Mouse (Mus musculus) liver, embryonic 11.5 days (tissue): ENCODE measurements around the gene Zbtb32. TPM values are rescaled to one million over a fixed set of nuclear protein-coding genes. Genes with fewer than 3 reads are reported as not detected.

Source experiments
- ATAC-seq: fragments of 200-750 bp; cut with Nextera tagmentation; replicated peaks from 2 replicates; pipeline ENCODE4 v1.8.0; 2017; ENCODE audit warnings: moderate number of reproducible peaks, mild to moderate bottlenecking, moderate TSS enrichment, moderate library complexity; ENCODE audit not compliant: low FRiP score
- DNase-seq: peaks from one replicate; pipeline ENCODE4 v3.0.0-alpha.2; 2017; ENCODE audit warnings: low spot score
- H3K27ac ChIP-seq: fragments of 300-500 bp; sonication (generic); 2 replicates; pipeline ENCODE4 v1.5.1; 2014; ENCODE audit warnings: mild to moderate bottlenecking, low read depth, low read length, control low read depth
- H3K27me3 ChIP-seq: fragments of 300-500 bp; sonication (generic); replicated peaks from 2 replicates; pipeline ENCODE4 v1.6.1; 2014; ENCODE audit warnings: low read length, mixed read lengths; ENCODE audit not compliant: control insufficient read depth, insufficient read depth
- H3K36me3 ChIP-seq: fragments of 300-500 bp; sonication (generic); 2 replicates; pipeline ENCODE4 v1.6.1; 2014; ENCODE audit warnings: mild to moderate bottlenecking, low read length, moderate library complexity, mixed read lengths; ENCODE audit not compliant: control insufficient read depth, insufficient read depth
- H3K4me1 ChIP-seq: fragments of 300-500 bp; sonication (generic); replicated peaks from 2 replicates; pipeline ENCODE4 v1.6.1; 2014; ENCODE audit warnings: low read length, mixed read lengths; ENCODE audit not compliant: control insufficient read depth, insufficient read depth
- H3K4me2 ChIP-seq: fragments of 300-500 bp; sonication (generic); 2 replicates; pipeline ENCODE4 v1.6.1; 2014; ENCODE audit warnings: mild to moderate bottlenecking, control low read depth, moderate library complexity
- H3K4me3 ChIP-seq: fragments of 300-500 bp; sonication (generic); 2 replicates; pipeline ENCODE4 v1.5.1; 2014; ENCODE audit warnings: low read depth, low read length, control low read depth
- H3K9ac ChIP-seq: fragments of 300-500 bp; sonication (generic); 2 replicates; pipeline ENCODE4 v1.6.1; 2014; ENCODE audit warnings: low read depth, low read length, control low read depth
- H3K9me3 ChIP-seq: fragments of 300-500 bp; sonication (generic); 2 replicates; pipeline ENCODE4 v1.6.1; 2016; ENCODE audit warnings: low read length, inconsistent platforms, mixed read lengths; ENCODE audit not compliant: control insufficient read depth
- WGBS: fragments of 180-500 bp; shearing (Covaris S2); extraction: QIAGEN DNeasy Blood & Tissue Kit; methylation state at CpG from one replicate; pipeline ENCODE4 v1.1.7; 2014; 5-methylcytosine and 5-hydroxymethylcytosine counted together
- polyA plus RNA-seq: library from polyadenylated mRNA; unstranded; fragments of >200 nt; fragmentation: Nextera tagmentation; extraction: Ambion mirVana; gene quantifications from 2 replicates; pipeline ENCODE4 v1.2.1, GENCODE M21; 2014

Zbtb32 gene
- polyA plus RNA-seq, 1 experiment from 2014 or later, result 0.25 TPM

GRCm38 (mm10) chr7:30587842-30588667 lies 10.7 kb downstream of the Zbtb32 start:
- peak; percentile 27 for ATAC-seq
- Histone ChIP-seq H3K27ac (peak overlapping the region; percentile 91), H3K9ac (peak overlapping the region; percentile 99), H3K4me3 (peak overlapping the region; percentile 96), H3K36me3 (peaks cover 27% of the 10 kb centered on the region), H3K27me3 (no peaks in the 10 kb centered on the region), H3K4me1 (peaks cover 11% of the 10 kb centered on the region), H3K4me2 (peak overlapping the region; percentile 83), H3K9me3 (no peaks in the 10 kb centered on the region)
- WGBS, result under 1% methylated on average over 52 of the region's 67 CpGs
- DNase-seq, result peak; percentile 62

- peak overlapping the region; percentile 83 for H3K4me2 ChIP-seq
Measured at GRCm38 (mm10) chr7:30586455-30587020, 12.2 kb downstream of the Zbtb32 start.

GRCm38 (mm10) chr7:30585170-30585569 lies 13.5 kb downstream of the Zbtb32 start:
- ATAC-seq, result no peak
- H3K36me3 ChIP-seq, result peaks cover 48% of the 10 kb centered on the region

More at GRCm38 (mm10) chr7:30586455-30587020, 12.2 kb downstream of the Zbtb32 start:
- Histone ChIP-seq H3K36me3 (peaks cover 36% of the 10 kb centered on the region), H3K4me1 (peaks cover 11% of the 10 kb centered on the region), H3K9me3 (no peaks in the 10 kb centered on the region), H3K9ac (no peak overlapping the region), H3K27ac (no peak overlapping the region), H3K27me3 (no peaks in the 10 kb centered on the region), H3K4me3 (peak overlapping the region; percentile 96; the same call in 1 of the 2 replicates)
- no peak for ATAC-seq
- DNase-seq, result no peak
- 90% methylated on average over 28 of the region's 28 CpGs for WGBS

GRCm38 (mm10) chr7:30584339-30584738 lies 14.4 kb downstream of the Zbtb32 start:
- no peak for DNase-seq
- Histone ChIP-seq H3K9me3 (no peaks in the 10 kb centered on the region), H3K27me3 (no peaks in the 10 kb centered on the region), H3K9ac (no peak overlapping the region), H3K36me3 (peaks cover 56% of the 10 kb centered on the region), H3K4me2 (no peak overlapping the region), H3K4me1 (peaks cover 5% of the 10 kb centered on the region), H3K4me3 (no peak overlapping the region), H3K27ac (no peak overlapping the region)
- ATAC-seq, result no peak
- 95% methylated on average over 10 of the region's 10 CpGs for WGBS

More at GRCm38 (mm10) chr7:30585170-30585569, 13.5 kb downstream of the Zbtb32 start:
- H3K4me2 ChIP-seq, result no peak overlapping the region
- H3K9ac ChIP-seq, result no peak overlapping the region
- H3K27me3 ChIP-seq, result no peaks in the 10 kb centered on the region
- WGBS, result 94% methylated on average over 7 of the region's 7 CpGs
- H3K4me3 ChIP-seq, result no peak overlapping the region
- H3K27ac ChIP-seq, result no peak overlapping the region
- no peak for DNase-seq
- H3K9me3 ChIP-seq, result no peaks in the 10 kb centered on the region
- H3K4me1 ChIP-seq, result peaks cover 11% of the 10 kb centered on the region

GRCm38 (mm10) chr7:30581547-30581946 lies 17.2 kb downstream of the Zbtb32 start:
- no peak overlapping the region for H3K4me3 ChIP-seq
- H3K4me1 ChIP-seq, result no peaks in the 10 kb centered on the region
- no peak for DNase-seq
- no peaks in the 10 kb centered on the region for H3K9me3 ChIP-seq
- no peak overlapping the region for H3K4me2 ChIP-seq
- no peak overlapping the region for H3K27ac ChIP-seq
- no peaks in the 10 kb centered on the region for H3K27me3 ChIP-seq
- ATAC-seq, result no peak
- H3K36me3 ChIP-seq, result peaks cover 76% of the 10 kb centered on the region
- H3K9ac ChIP-seq, result no peak overlapping the region
- WGBS, result 94% methylated on average over 16 of the region's 16 CpGs

- Histone ChIP-seq H3K36me3 (peaks cover 84% of the 10 kb centered on the region), H3K9me3 (no peaks in the 10 kb centered on the region), H3K27ac (no peak overlapping the region), H3K9ac (no peak overlapping the region), H3K4me1 (no peaks in the 10 kb centered on the region), H3K27me3 (no peaks in the 10 kb centered on the region), H3K4me3 (no peak overlapping the region), H3K4me2 (no peak overlapping the region)
- ATAC-seq, result 0 out of 2 replicates have a peak, but pooled peaks have one; percentile 22
- no peak for DNase-seq
- 93% methylated on average over 8 of the region's 8 CpGs for WGBS
Measured at GRCm38 (mm10) chr7:30579950-30580349, 18.8 kb downstream of the Zbtb32 start.

GRCm38 (mm10) chr7:30572969-30573368 lies 25.7 kb downstream of the Zbtb32 start:
- Histone ChIP-seq H3K4me2 (no peak overlapping the region; the same call in 1 of the 2 replicates), H3K36me3 (peaks cover 81% of the 10 kb centered on the region), H3K27ac (no peak overlapping the region), H3K9ac (no peak overlapping the region), H3K27me3 (no peaks in the 10 kb centered on the region), H3K9me3 (no peaks in the 10 kb centered on the region), H3K4me3 (no peak overlapping the region), H3K4me1 (peaks cover 10% of the 10 kb centered on the region)
- ATAC-seq (no peak), DNase-seq (no peak)
- WGBS, result 78% methylated on average over 2 of the region's 2 CpGs

- Histone ChIP-seq H3K36me3 (peaks cover 78% of the 10 kb centered on the region), H3K27ac (no peak overlapping the region), H3K4me1 (peaks cover 10% of the 10 kb centered on the region), H3K4me2 (no peak overlapping the region; the same call in 1 of the 2 replicates), H3K4me3 (no peak overlapping the region), H3K9ac (0 out of 2 replicates have a peak overlapping the region, but pooled peaks have one; percentile 14), H3K9me3 (no peaks in the 10 kb centered on the region), H3K27me3 (no peaks in the 10 kb centered on the region)
- 70% methylated on average over 5 of the region's 5 CpGs for WGBS
- ATAC-seq, result peak; percentile 18; the same call in 1 of the 2 replicates
- no peak for DNase-seq
Measured at GRCm38 (mm10) chr7:30572389-30572788, 26.3 kb downstream of the Zbtb32 start.
